Mouse (Mus musculus): Measurements from ENCODE around the gene Zc3h12d. TPM values are rescaled to one million over a fixed set of nuclear protein-coding genes. Genes with fewer than 3 reads are reported as not detected.
A peak's percentile ranks its signal among the peaks of the same experiment; 100 is the strongest.

Zc3h12d gene
- polyA plus RNA-seq, 2 experiments = 0.19 to 0.38 TPM

DNA sequence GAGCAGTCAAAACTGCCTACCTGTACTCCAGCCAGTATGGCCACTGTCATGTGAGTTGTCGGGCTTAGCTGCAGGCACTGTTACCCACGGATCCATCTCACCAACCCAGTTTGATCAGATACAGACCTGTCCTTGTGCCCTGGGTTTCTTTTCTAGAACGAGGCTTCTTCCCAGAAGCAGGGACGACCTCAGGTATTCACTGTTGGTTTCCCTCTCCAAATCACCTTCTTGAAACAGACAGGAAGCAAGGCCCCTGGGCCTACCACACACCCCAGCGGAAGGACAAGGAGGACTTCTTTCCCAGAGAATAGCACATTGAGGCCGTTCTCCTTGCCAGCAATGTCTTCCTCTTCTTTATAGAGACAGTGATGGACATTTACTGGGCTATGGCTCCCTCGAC lies 28.2 kb downstream of the Zc3h12d start:
- no peaks in the 10 kb centered on the region for H3K27me3 ChIP-seq (ENCODE audit: control insufficient read depth, insufficient read depth, low read length)
- no peaks in the 10 kb centered on the region for H3K36me3 ChIP-seq (ENCODE audit: control insufficient read depth, insufficient read depth, low read length)
- TF ChIP-seq POLR2A (IDR thresholded peaks at IDR 0.05; ENCODE audit: borderline replicate concordance, extremely low read depth, insufficient read depth, insufficient read length) = no peak
- no peak for DNase-seq (ENCODE audit: low spot score)
- H3K4me1 ChIP-seq (ENCODE audit: control insufficient read depth, insufficient read depth, low read length) = peaks cover 6% of the 10 kb centered on the region; the same call in 1 of the 2 replicates
- no peak overlapping the region for H3K4me2 ChIP-seq (replicated peaks; ENCODE audit: low read depth, low read length, severe bottlenecking)
- ATAC-seq (ENCODE audit: low FRiP score, low read depth) = no peak
- peak overlapping the region; percentile 67 for H3K27ac ChIP-seq (replicated peaks; ENCODE audit: low read depth, low read length)
- H3K9me3 ChIP-seq (ENCODE audit: control insufficient read depth, low read length) = no peaks in the 10 kb centered on the region
- no peak overlapping the region for H3K9ac ChIP-seq (ENCODE audit: low read depth, low read length, severe bottlenecking)
- no peak overlapping the region for H3K4me3 ChIP-seq (replicated peaks; ENCODE audit: low read length)
- 98% methylated on average over 7 of the region's 7 CpGs for WGBS

DNA sequence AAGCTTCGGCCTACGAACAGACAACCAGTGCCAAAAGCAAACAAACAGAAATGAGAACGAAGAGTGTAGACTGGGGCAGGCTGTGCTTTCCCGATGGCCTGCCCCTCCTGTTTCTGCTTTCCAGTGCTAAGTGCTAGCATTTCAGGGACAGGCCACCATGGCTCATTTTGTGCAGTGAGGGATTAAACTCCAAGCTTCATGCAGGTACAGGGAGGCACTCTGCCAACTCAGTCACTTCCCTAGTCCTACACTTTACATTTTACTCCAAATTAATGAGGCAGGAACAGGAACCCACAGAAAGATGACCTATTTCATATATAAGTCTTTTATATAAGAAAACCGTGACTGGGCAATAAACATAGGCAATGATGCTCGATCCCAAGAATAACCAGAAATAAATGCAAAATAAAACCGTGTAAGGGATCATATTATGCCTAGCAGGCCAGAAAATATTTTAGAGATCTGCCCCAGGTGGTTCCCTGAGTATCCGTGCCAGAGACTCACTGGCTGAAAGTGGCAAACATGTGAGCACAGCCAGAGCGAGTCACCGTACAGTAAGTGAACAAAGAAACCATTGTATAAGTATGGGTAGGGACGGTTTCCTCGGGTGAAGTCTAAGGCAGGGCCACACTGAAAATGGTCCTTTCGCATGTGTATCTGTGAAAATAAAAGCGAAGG lies 29.1 kb downstream of the Zc3h12d start:
- ATAC-seq (ENCODE audit: low FRiP score, low read depth) (peak; percentile 81), DNase-seq (ENCODE audit: low spot score) (peak; percentile 53)
- Histone ChIP-seq H3K27me3 (ENCODE audit: control insufficient read depth, insufficient read depth, low read length) (no peaks in the 10 kb centered on the region), H3K9me3 (ENCODE audit: control insufficient read depth, low read length) (no peaks in the 10 kb centered on the region), H3K36me3 (ENCODE audit: control insufficient read depth, insufficient read depth, low read length) (no peaks in the 10 kb centered on the region), H3K9ac (ENCODE audit: low read depth, low read length, severe bottlenecking) (no peak overlapping the region), H3K4me3 (replicated peaks; ENCODE audit: low read length) (no peak overlapping the region), H3K27ac (replicated peaks; ENCODE audit: low read depth, low read length) (peak overlapping the region; percentile 69), H3K4me2 (replicated peaks; ENCODE audit: low read depth, low read length, severe bottlenecking) (no peak overlapping the region), H3K4me1 (ENCODE audit: control insufficient read depth, insufficient read depth, low read length) (peaks cover 6% of the 10 kb centered on the region; the same call in 1 of the 2 replicates)
- TF ChIP-seq POLR2A (IDR thresholded peaks at IDR 0.05; ENCODE audit: borderline replicate concordance, extremely low read depth, insufficient read depth, insufficient read length) = no peak
- 63% methylated on average over 14 of the region's 14 CpGs for WGBS

DNA sequence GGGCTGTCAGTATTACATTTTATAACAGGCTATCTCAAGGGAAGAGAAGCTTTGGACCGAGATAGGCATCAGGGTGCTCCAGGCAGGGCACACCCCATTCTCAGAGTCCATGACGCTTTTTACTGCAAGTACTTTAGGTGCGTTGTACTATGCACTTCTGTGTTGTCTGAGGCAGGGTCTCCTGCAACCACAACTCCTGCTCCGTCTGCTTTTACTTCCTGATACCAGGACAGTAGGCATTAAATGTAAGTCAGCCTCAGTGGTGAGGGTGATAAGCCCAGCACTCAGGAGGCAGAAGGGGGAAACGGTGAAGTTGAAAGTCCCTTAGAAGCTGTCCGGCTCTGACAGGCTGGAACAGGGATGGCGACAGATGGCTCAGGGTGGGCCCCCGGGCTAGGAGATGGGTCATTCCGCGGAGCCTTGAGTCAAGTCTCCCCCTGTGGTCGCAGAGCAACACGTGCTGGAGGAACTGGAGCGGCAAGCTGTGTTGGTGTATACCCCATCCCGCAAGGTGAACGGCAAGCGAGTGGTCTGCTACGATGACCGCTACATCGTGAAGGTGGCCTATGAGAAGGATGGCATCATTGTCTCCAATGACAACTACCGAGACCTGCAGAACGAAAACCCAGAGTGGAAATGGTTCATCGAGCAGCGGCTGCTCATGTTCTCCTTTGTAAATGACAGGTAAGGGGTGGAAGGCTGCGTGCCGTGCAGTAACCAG lies 29.8 kb downstream of the Zc3h12d start:
- no peak overlapping the region for H3K4me3 ChIP-seq (replicated peaks; ENCODE audit: low read length)
- H3K9me3 ChIP-seq (ENCODE audit: control insufficient read depth, low read length) = no peaks in the 10 kb centered on the region
- H3K27ac ChIP-seq (replicated peaks; ENCODE audit: low read depth, low read length) = peak overlapping the region; percentile 69
- DNase-seq (ENCODE audit: low spot score) (no peak), ATAC-seq (ENCODE audit: low FRiP score, low read depth) (no peak; the same call in 1 of the 2 replicates)
- 86% methylated on average over 25 of the region's 25 CpGs for WGBS
- no peak overlapping the region for H3K4me2 ChIP-seq (replicated peaks; ENCODE audit: low read depth, low read length, severe bottlenecking)
- H3K4me1 ChIP-seq (ENCODE audit: control insufficient read depth, insufficient read depth, low read length) = peaks cover 7% of the 10 kb centered on the region; the same call in 1 of the 2 replicates
- no peak overlapping the region for H3K9ac ChIP-seq (ENCODE audit: low read depth, low read length, severe bottlenecking)
- no peaks in the 10 kb centered on the region for H3K36me3 ChIP-seq (ENCODE audit: control insufficient read depth, insufficient read depth, low read length)
- no peak for TF ChIP-seq POLR2A (IDR thresholded peaks at IDR 0.05; ENCODE audit: borderline replicate concordance, extremely low read depth, insufficient read depth, insufficient read length)
- peaks cover 6% of the 10 kb centered on the region; the same call in 1 of the 2 replicates for H3K27me3 ChIP-seq (ENCODE audit: control insufficient read depth, insufficient read depth, low read length)

DNA sequence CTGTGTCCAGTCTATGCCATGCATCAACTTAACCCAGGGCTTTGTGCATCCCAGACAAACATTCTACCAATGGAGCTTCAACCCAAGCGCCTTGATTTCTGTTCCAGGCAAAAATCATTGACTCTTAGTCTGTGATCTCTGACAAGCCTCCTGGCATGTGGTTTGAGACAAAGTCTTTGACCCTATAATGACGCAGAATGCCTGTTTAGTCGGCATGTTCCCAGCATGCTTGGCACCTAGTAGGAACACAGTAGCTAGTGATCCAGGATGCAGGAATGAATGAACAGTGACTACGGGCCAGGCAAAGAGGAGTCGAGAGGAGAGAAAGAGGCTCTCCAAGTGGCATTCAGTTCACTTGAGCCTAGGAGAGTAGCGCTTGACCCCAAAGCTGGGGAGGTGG lies 31.1 kb downstream of the Zc3h12d start:
- no peak for ATAC-seq (ENCODE audit: low FRiP score, low read depth)
- Histone ChIP-seq H3K27me3 (ENCODE audit: control insufficient read depth, insufficient read depth, low read length) (peaks cover 19% of the 10 kb centered on the region; the same call in 1 of the 2 replicates), H3K9me3 (ENCODE audit: control insufficient read depth, low read length) (no peaks in the 10 kb centered on the region), H3K9ac (ENCODE audit: low read depth, low read length, severe bottlenecking) (no peak overlapping the region), H3K4me2 (replicated peaks; ENCODE audit: low read depth, low read length, severe bottlenecking) (no peak overlapping the region), H3K4me3 (replicated peaks; ENCODE audit: low read length) (no peak overlapping the region), H3K4me1 (ENCODE audit: control insufficient read depth, insufficient read depth, low read length) (peaks cover 13% of the 10 kb centered on the region; the same call in 1 of the 2 replicates), H3K27ac (replicated peaks; ENCODE audit: low read depth, low read length) (no peak overlapping the region), H3K36me3 (ENCODE audit: control insufficient read depth, insufficient read depth, low read length) (no peaks in the 10 kb centered on the region)
- 93% methylated on average over 6 of the region's 6 CpGs for WGBS
- no peak for DNase-seq (ENCODE audit: low spot score)
- no peak for TF ChIP-seq POLR2A (IDR thresholded peaks at IDR 0.05; ENCODE audit: borderline replicate concordance, extremely low read depth, insufficient read depth, insufficient read length)

DNA sequence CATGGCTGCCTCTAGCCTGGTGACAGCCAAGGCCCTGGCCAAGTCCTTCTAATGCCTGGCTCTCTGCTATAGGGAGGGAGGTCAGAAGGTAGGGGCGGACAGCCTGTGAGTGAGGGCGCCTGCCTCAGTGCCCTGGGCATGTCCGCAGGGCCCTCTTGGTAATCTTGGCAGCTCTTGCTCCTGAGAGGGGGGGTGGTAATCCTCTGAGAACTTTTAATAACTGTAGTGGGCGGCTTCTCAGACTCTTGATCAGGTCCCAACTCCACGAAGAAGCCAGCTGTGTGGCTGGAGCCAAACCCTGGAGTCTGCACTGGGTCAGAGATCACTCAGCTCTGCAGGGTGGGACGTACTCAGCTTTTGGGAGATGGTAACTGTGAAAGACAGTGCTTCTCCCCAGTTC lies 31.9 kb downstream of the Zc3h12d start:
- TF ChIP-seq POLR2A (IDR thresholded peaks at IDR 0.05; ENCODE audit: borderline replicate concordance, extremely low read depth, insufficient read depth, insufficient read length) = no peak
- no peak overlapping the region for H3K4me2 ChIP-seq (replicated peaks; ENCODE audit: low read depth, low read length, severe bottlenecking)
- 65% methylated on average over 6 of the region's 6 CpGs for WGBS
- no peaks in the 10 kb centered on the region for H3K36me3 ChIP-seq (ENCODE audit: control insufficient read depth, insufficient read depth, low read length)
- no peak overlapping the region for H3K27ac ChIP-seq (replicated peaks; ENCODE audit: low read depth, low read length)
- peaks cover 13% of the 10 kb centered on the region; the same call in 1 of the 2 replicates for H3K4me1 ChIP-seq (ENCODE audit: control insufficient read depth, insufficient read depth, low read length)
- H3K27me3 ChIP-seq (ENCODE audit: control insufficient read depth, insufficient read depth, low read length) = peaks cover 21% of the 10 kb centered on the region; the same call in 1 of the 2 replicates
- H3K9ac ChIP-seq (ENCODE audit: low read depth, low read length, severe bottlenecking) = no peak overlapping the region
- H3K9me3 ChIP-seq (ENCODE audit: control insufficient read depth, low read length) = no peaks in the 10 kb centered on the region
- H3K4me3 ChIP-seq (replicated peaks; ENCODE audit: low read length) = no peak overlapping the region
- DNase-seq (ENCODE audit: low spot score) (peak; percentile 9), ATAC-seq (ENCODE audit: low FRiP score, low read depth) (no peak)

All from limb, embryonic 14.5 days (tissue).